Mouse (Mus musculus) urinary bladder, adult 18-20 months (tissue): ENCODE results near the gene Map2k4.

Source experiments
- DNase-seq, 2 experiments: peaks; one replicate each; pipeline ENCODE4 v3.0.0; 2022; ENCODE audit warnings: low spot score in 2 of 2, mixed read lengths in 2 of 2

Map2k4 gene

DNA sequence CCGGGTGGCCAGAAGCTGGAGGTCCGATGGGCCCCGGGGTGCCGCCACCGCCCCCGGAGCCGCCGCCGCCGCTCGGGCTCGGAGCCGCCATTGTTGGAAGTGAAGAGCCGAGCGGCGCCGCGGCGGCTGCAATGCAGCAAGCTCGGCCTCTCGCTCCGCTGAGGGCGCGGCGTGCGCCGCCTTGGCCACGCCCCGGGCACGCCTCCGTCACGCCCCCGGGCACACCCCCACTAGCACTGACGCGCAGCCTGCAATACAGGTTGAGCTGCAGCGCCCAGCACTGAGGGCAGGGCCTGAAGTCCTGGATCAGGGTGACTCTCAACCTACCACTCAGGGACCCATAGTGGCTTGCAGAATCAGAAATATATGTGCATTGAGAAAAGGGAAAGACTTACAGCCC lies at the start of gene Map2k4:
Gene Map2k4 (minus strand): TSS at position 144 of the 400 bp plus-strand sequence.
- DNase-seq, result peak; percentile 84 to 91

DNA sequence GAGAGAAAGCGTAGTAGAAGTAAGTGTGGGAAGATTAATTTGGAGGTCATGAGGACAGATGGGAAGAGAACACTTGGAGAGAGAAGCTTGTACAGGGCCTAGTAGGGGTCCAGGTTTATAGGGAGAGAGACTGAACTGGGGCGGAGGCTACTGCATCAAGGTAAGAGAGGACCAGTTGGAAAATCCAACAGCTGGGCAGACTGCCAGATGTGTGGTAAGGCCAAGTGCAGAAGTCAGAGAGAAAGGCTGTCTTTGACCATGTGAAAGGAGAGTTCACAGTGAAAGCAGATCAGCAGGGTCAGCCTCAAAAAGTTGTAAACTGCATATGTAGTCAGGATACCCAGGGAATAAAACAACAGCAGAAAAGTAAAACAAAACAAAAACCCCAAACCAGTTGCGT lies 36.5 kb upstream of the Map2k4 start:
- DNase-seq, result no peak

DNA sequence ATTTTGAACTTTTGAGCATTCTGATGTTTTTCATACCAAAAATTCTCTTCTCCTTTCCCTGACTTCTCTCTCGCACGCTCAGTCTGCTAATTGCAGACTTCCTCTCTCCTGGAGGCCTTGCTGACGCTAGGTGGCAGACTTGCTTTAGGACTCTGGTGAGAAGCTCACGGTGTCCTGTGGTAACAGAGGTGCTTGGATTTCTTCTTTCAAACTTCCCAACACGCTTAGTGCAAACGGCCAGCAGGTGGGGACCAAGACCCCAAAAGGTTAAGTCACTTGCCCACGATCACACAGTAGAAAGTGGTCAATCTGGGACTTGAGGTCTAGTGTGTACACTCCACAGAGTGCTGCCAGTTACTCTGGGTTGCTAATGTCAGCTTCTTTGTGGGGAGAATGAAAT lies 32.8 kb upstream of the Map2k4 start:
- DNase-seq, result peak; percentile 43 to 47

DNA sequence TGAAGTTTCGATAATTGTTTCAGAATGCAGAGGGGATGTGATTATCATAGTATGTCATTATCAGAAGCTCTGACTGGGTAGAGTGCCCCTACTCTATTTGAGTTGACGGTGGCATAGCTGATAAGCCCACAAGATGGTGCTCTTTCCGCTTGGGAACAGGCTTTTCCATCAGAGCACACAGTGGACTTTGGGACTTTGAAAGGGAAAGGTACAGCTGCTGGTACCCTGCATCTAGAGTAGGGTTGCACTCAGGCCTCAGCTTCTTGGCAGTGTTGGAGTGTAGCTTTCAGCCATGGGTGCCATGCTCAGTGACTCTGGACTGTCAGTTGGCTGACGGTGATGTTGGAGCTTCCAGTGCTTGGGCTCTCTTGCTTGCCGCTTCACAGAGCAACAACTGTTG lies 32.2 kb upstream of the Map2k4 start:
- DNase-seq, result no peak

DNA sequence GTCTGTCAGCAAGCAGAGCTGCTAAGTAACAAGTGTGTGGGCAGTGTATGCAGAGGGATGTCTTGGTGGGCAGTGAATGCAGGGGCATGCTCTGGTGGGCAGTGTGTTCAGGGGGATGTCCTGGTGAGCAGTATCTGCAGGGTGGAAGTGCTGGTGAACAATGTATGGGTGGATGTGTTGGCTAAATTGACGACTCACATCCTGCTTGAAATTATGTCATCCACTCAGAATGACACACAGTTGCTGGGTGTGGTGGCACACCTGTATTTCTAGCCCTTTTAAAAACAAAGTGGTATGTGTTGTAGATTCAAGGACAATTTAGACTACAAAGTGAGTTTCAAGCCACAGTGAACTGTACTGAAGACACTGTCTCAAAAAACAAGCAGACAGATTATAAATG lies 30.1 kb upstream of the Map2k4 start:
- DNase-seq, result no peak

GRCm38 (mm10) chr11:65816237-65816636 lies 28.1 kb upstream of the Map2k4 start:
- no peak for DNase-seq

GRCm38 (mm10) chr11:65814381-65814780 lies 26.3 kb upstream of the Map2k4 start:
- no peak for DNase-seq

- DNase-seq, result no peak
These were observed 24.0 kb upstream of the Map2k4 start for GRCm38 (mm10) chr11:65812088-65812487.

- no peak for DNase-seq
These were observed 19.5 kb upstream of the Map2k4 start for GRCm38 (mm10) chr11:65807601-65808000.

DNA sequence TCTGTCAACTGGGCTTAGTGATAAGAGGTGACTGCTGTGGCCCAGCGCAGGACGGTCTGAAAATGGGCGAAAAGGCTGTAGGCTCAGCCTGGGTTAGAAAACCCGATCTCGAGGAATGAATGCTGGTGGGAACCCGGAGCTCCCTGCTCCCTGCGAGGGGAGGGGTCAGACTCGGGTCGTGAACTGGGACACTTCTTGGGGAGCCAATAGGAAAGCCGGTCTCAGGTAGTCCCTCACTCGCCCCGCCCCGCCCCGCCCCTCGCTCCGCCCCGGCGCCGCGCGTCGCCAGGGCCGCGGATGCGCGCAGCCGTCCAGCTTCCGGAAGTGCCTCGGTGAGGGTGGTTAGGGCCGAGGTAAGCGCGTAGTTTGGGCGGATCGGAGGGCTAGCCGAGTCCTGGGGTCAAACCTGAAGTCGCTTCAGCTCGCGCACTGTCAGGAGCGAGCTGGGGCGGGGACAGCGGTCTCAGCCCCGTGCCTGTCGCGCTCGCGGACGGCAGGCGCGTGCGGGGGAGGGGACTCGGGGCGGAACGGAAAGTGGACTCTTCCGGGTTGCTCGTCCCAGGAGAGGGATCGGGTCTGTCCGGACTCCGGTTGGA lies 18.9 kb upstream of the Map2k4 start, which contains the start of gene Zkscan6:
Gene Zkscan6 (plus strand): TSS at position 267 of the 596 bp plus-strand sequence.
- peak; percentile 78 to 81 for DNase-seq

DNA sequence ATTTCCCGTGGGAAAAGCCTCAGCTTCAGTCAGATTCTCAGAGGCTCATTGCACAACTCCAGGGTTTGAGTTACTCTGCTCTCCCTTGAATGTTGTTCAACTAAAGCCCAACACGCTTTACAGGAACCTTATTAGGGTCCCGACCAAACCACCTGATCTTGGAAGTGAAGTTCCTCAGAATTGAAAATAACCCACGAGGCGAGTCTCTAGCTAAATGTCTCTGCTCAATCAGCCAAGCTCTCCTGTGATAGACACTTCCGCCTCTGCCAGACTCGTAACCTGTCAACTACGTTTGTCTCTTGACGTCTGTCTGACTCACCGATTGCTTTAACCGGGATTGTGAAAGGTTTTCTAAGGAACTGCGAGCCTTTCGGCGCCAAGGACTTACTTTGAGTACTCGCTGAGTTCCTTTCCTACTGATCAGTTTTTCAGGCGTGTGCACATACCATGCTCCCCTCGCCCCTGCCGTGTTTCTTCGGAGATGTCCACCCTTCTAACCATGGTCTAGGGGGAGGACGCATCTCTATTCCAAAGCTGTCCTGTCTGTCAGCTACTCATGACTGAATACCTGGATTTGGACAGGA lies 18.3 kb upstream of the Map2k4 start:
- DNase-seq, result peak in 1 of 2 experiments; percentile 44

GRCm38 (mm10) chr11:65801899-65802298 lies 13.8 kb upstream of the Map2k4 start:
- DNase-seq, result no peak

DNA sequence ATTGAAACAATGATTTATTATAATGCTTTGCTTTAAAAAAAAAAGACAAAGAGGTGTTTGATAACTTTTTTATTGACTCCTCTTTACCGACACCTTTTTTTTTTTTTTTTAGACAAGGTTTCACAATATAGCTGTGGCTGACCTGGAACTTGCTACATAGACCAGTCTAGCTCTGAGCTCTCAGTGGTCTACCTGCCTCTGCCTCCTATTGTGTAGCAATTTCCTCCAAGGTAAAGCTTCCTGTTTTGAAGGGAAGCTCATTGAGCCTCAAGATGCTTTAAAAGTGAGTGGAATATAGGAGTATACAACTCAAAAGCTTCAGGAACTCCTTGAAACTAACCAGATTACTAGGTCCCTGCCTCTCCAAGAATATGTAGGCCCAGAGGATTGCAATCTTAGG lies 7.8 kb upstream of the Map2k4 start:
- no peak for DNase-seq

- no peak for DNase-seq
These were observed 6.5 kb upstream of the Map2k4 start for GRCm38 (mm10) chr11:65794428-65795219.

- DNase-seq, result peak; percentile 6 to 70
These were observed 511 bp downstream of the Map2k4 start for GRCm38 (mm10) chr11:65787421-65788151.

- no peak for DNase-seq
These were observed 1.9 kb downstream of the Map2k4 start for GRCm38 (mm10) chr11:65786160-65786559.

DNA sequence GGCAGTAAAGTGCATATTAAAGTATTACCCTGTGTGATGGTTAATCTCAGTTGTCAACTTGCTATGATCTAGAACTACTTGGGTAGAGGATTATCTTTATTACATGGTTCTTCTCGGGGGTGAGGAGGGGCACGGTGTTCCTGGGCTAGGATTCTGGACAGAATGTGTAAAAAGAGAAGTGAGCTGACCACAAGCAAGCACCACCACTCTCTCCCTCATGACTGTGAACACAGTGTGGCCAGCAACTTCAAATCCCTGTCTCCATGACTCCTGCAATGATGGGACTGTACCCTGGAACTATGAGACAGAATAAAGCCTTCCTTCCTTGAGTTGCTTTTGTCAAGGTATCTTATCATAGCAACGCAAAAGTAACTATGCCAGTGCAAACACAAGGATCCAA lies 6.5 kb downstream of the Map2k4 start:
- DNase-seq, result no peak

DNA sequence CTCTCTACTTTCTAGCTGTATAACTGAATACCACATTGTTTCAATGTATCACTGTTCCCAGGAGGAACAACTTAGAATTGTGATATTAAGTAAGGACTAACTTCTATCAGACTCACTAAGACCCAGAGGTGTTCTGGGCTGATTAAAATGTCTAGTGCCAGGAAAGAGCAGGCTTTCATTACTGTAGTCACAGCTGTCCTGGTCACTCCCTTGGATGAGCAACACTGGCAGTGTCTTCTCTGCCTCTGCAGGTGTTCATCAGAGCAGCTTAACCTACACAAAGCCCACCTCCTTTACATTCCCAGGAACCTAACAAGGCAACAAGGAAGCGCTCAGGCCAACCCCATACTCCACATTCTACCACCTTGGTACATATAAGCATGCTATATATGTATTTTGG lies 8.5 kb downstream of the Map2k4 start:
- no peak for DNase-seq

- no peak for DNase-seq
These were observed 9.0 kb downstream of the Map2k4 start for GRCm38 (mm10) chr11:65779066-65779465.

DNA sequence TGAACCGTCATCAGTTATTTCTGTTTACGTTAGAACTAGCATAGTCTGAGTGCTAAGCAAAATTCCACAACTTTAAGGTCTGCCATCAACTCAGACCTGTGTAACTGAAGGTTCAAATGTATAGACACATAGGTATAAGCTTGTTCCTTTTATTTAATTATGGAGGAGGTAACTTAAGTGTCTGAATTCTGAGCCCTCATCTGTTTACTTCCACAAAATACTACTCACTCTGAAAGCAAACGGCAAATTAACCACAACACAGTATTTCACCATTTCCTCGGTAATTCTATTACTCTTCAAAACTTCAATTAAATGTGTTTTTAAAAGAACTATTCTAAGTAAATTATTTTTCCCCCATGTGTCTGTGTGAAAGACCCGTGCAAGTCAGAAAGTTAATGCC lies 10.3 kb downstream of the Map2k4 start:
- DNase-seq, result no peak

- no peak for DNase-seq
These were observed 11.0 kb downstream of the Map2k4 start for GRCm38 (mm10) chr11:65776906-65777611.
